Mouse (Mus musculus): ENCODE data around the gene Ash1l. TPM values are rescaled to one million over a fixed set of nuclear protein-coding genes. Genes with fewer than 3 reads are reported as not detected.

The Ash1l gene
- polyA plus RNA-seq (2016; fragmentation: Nextera tagmentation; extraction: Ambion mirVana): 13.4 and 17.3 TPM in 2 replicates

- Histone ChIP-seq H3K4me3 (peak within 1 kb of the TSS; percentile 89), H3K27me3 (ENCODE audit: low read depth, poor library complexity, severe bottlenecking) (no peaks in the 10 kb centered on the region), H3K27ac (peak within 1 kb of the TSS; percentile 99), H3K36me3 (peaks cover 3% of the 10 kb centered on the region), H3K9me3 (replicated peaks) (no peaks in the 10 kb centered on the region), H3K4me1 (peaks cover 28% of the 10 kb centered on the region)
- DNase-seq (ENCODE audit: low spot score): peak; percentile 86
- WGBS: under 1% methylated on average over 39 of the region's 64 CpGs
Measured at GRCm38 (mm10) chr3:88950576-88951326, at the start of gene Ash1l, which contains the start of gene Dap3. Ash1l (plus strand) TSS chr3:88950622. Dap3 (minus strand) TSS chr3:88951181.

- WGBS: 85% methylated on average over 3 of the region's 3 CpGs
- Histone ChIP-seq H3K36me3 (peaks cover 99% of the 10 kb centered on the region), H3K27ac (no peak overlapping the region), H3K4me1 (peaks cover 4% of the 10 kb centered on the region), H3K27me3 (ENCODE audit: low read depth, poor library complexity, severe bottlenecking) (no peaks in the 10 kb centered on the region), H3K9me3 (replicated peaks) (no peaks in the 10 kb centered on the region), H3K4me3 (no peak overlapping the region)
- no peak for DNase-seq (ENCODE audit: low spot score)
Measured at GRCm38 (mm10) chr3:88904803-88905202, 45.6 kb upstream of the Ash1l start.

DNA sequence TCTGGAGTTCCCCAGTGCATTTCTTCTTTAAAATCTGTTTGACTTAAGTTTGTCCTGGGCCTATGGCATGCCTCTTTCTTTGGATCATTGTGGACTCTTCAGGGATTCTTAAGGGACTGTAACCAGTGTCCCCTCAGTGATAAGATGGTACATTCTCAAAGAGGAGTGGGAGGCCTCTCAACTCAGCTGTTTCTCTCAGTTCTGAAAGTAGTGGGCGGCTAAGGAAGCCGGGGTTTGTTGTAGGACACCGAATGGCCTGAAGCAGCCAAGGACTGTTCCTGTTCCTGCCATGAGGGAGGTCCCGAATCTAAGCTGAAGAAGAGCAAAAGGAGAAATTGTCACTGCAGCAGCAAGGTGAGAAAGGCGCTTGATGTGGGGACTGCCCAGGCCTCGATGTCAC is 45.2 kb upstream of the Ash1l start:
- Histone ChIP-seq H3K27ac (no peak overlapping the region), H3K27me3 (ENCODE audit: low read depth, poor library complexity, severe bottlenecking) (no peaks in the 10 kb centered on the region), H3K36me3 (peaks cover 100% of the 10 kb centered on the region), H3K4me1 (peaks cover 4% of the 10 kb centered on the region), H3K9me3 (replicated peaks) (no peaks in the 10 kb centered on the region), H3K4me3 (no peak overlapping the region)
- 88% methylated on average over 6 of the region's 6 CpGs for WGBS
- DNase-seq (ENCODE audit: low spot score): no peak

- Histone ChIP-seq H3K36me3 (peaks cover 100% of the 10 kb centered on the region), H3K4me1 (peaks cover 4% of the 10 kb centered on the region), H3K27ac (no peak overlapping the region), H3K4me3 (no peak overlapping the region), H3K9me3 (replicated peaks) (no peaks in the 10 kb centered on the region), H3K27me3 (ENCODE audit: low read depth, poor library complexity, severe bottlenecking) (no peaks in the 10 kb centered on the region)
- DNase-seq (ENCODE audit: low spot score): no peak
- WGBS: 96% methylated on average over 2 of the region's 2 CpGs
Measured at GRCm38 (mm10) chr3:88905741-88906140, 44.7 kb upstream of the Ash1l start.

- H3K9me3 ChIP-seq (replicated peaks): no peaks in the 10 kb centered on the region
- WGBS: 94% methylated on average over 6 of the region's 6 CpGs
- no peak overlapping the region for H3K27ac ChIP-seq
- H3K27me3 ChIP-seq (ENCODE audit: low read depth, poor library complexity, severe bottlenecking): no peaks in the 10 kb centered on the region
- H3K4me1 ChIP-seq: peaks cover 4% of the 10 kb centered on the region
- H3K4me3 ChIP-seq: no peak overlapping the region
- peaks cover 100% of the 10 kb centered on the region for H3K36me3 ChIP-seq
- no peak for DNase-seq (ENCODE audit: low spot score)
Measured at GRCm38 (mm10) chr3:88906393-88907159, 43.8 kb upstream of the Ash1l start.

DNA sequence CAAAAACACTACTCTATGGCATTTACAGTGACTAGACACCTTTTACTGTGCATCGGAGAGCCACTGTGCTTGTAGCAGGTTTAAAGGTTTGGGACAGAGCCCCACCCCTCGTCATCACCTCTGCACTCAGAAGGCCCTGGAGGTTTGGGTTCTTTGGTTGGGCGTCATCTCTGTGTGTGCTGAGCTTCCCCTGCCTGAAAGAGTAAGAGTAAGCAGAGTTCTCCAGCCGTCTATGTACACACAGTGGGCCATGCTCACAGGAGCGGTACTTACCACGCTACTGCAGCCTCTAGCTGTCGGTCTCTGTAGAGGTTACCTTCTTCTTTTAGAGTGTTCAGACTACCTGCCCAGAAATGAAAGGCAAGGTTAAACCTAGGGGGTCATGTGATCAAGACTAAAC is 37.8 kb upstream of the Ash1l start:
- Histone ChIP-seq H3K27me3 (ENCODE audit: low read depth, poor library complexity, severe bottlenecking) (no peaks in the 10 kb centered on the region), H3K36me3 (peaks cover 53% of the 10 kb centered on the region), H3K9me3 (replicated peaks) (no peaks in the 10 kb centered on the region), H3K4me1 (peaks cover 17% of the 10 kb centered on the region), H3K4me3 (peak overlapping the region; percentile 85), H3K27ac (no peak overlapping the region)
- 92% methylated on average over 7 of the region's 7 CpGs for WGBS
- DNase-seq (ENCODE audit: low spot score): no peak

DNA sequence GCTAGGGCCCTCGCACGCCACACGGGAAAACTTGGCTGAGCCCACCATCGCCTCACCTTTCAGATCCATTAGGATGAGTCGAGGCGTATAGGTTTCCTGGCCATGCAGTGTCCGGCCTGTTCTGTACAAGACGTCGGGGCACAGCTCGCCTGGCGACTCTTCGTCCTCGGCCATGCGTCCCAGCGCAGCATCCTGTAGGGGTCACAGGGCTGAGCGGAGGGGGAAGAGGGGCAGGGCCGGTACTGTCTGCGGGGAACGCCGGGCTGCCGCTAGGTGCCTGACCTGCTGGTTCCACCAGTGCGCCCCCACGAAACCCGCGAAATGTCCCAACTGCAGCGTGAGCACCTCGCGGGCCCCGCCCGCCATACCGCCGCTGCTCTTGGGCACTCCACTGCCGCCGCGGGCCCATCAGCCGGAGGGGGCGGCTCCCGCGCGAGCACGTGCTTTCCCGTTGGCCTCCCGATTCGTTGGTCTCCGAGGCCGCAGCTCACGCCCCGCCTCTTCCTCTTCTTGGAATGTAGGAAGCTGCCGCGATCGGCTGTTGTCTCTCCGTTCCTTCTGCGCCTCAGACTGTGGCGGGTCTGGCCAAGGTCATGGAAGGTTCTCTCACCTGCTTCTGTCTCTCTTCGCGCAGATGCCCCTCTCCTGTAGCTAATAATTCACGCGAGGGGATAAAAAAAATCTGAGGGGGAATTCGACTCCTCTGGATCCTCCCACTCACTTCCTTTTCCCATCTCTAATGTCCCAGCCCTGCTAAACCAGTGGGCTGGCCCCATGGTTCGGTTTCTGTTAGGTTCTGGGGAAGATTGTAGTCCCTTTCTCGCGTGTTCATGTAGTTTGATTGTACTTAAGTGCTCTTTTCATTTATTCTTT is 36.7 kb upstream of the Ash1l start, which contains the start of gene Msto1:
Gene Msto1 (minus strand): TSS at position 489 of the 873 bp plus-strand sequence.
- H3K9me3 ChIP-seq (replicated peaks): no peaks in the 10 kb centered on the region
- H3K4me1 ChIP-seq: peaks cover 17% of the 10 kb centered on the region
- no peaks in the 10 kb centered on the region for H3K27me3 ChIP-seq (ENCODE audit: low read depth, poor library complexity, severe bottlenecking)
- WGBS: under 1% methylated on average over 62 of the region's 62 CpGs
- DNase-seq (ENCODE audit: low spot score): peak; percentile 94
- H3K27ac ChIP-seq: peak within 1 kb of the TSS; percentile 90
- peak within 1 kb of the TSS; percentile 85 for H3K4me3 ChIP-seq
- H3K36me3 ChIP-seq: peaks cover 41% of the 10 kb centered on the region

DNA sequence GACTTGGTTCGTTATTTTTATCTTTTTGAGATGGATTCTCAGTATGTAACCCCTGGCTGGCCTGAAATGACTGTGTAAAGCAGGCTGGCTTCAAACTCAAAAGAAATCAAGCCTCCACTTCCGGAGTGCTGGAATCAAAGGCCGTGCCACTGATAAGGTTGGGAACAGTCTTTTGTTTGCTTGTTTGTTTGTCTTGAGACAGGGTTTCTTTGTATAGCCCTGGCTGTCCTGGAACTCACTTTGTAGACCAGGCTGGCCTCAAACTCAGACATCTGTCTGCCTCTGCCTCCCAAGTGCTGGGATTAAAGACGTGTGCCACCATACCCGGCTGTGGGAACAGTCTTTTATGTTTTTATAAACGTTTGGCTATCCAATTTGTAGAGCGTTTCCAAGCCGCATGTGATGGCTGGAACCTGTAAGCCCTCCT is 36.0 kb upstream of the Ash1l start:
- Histone ChIP-seq H3K27me3 (ENCODE audit: low read depth, poor library complexity, severe bottlenecking) (no peaks in the 10 kb centered on the region), H3K27ac (peak overlapping the region; percentile 90)
- WGBS: 38% methylated on average over 8 of the region's 8 CpGs

GRCm38 (mm10) chr3:88918981-88919380 is 31.4 kb upstream of the Ash1l start:
- H3K27me3 ChIP-seq (ENCODE audit: low read depth, poor library complexity, severe bottlenecking): no peaks in the 10 kb centered on the region
- H3K27ac ChIP-seq: no peak overlapping the region
- WGBS: 85% methylated on average over 13 of the region's 13 CpGs
- no peaks in the 10 kb centered on the region for H3K9me3 ChIP-seq (replicated peaks)
- H3K4me1 ChIP-seq: peaks cover 6% of the 10 kb centered on the region
- H3K36me3 ChIP-seq: peaks cover 42% of the 10 kb centered on the region
- DNase-seq (ENCODE audit: low spot score): no peak
- no peak overlapping the region for H3K4me3 ChIP-seq

More for the DNA sequence above, 36.0 kb upstream of the Ash1l start:
- H3K9me3 ChIP-seq (replicated peaks): no peaks in the 10 kb centered on the region
- peak overlapping the region; percentile 85 for H3K4me3 ChIP-seq
- H3K4me1 ChIP-seq: peaks cover 17% of the 10 kb centered on the region
- peaks cover 34% of the 10 kb centered on the region for H3K36me3 ChIP-seq
- DNase-seq (ENCODE audit: low spot score): no peak

- Histone ChIP-seq H3K4me1 (no peaks in the 10 kb centered on the region), H3K27me3 (ENCODE audit: low read depth, poor library complexity, severe bottlenecking) (no peaks in the 10 kb centered on the region), H3K27ac (no peak overlapping the region), H3K4me3 (no peak overlapping the region), H3K9me3 (replicated peaks) (no peaks in the 10 kb centered on the region), H3K36me3 (peaks cover 66% of the 10 kb centered on the region)
- DNase-seq (ENCODE audit: low spot score): no peak
- 93% methylated on average over 9 of the region's 9 CpGs for WGBS
Measured at GRCm38 (mm10) chr3:88921411-88921810, 29.0 kb upstream of the Ash1l start.

- WGBS: 96% methylated on average over 8 of the region's 8 CpGs
- Histone ChIP-seq H3K9me3 (replicated peaks) (no peaks in the 10 kb centered on the region), H3K27ac (no peak overlapping the region), H3K27me3 (ENCODE audit: low read depth, poor library complexity, severe bottlenecking) (no peaks in the 10 kb centered on the region), H3K4me1 (no peaks in the 10 kb centered on the region), H3K36me3 (peaks cover 93% of the 10 kb centered on the region), H3K4me3 (no peak overlapping the region)
- DNase-seq (ENCODE audit: low spot score): no peak
Measured at GRCm38 (mm10) chr3:88923989-88924591, 26.3 kb upstream of the Ash1l start.

GRCm38 (mm10) chr3:88925651-88926050 is 24.8 kb upstream of the Ash1l start:
- Histone ChIP-seq H3K36me3 (peaks cover 100% of the 10 kb centered on the region), H3K9me3 (replicated peaks) (no peaks in the 10 kb centered on the region), H3K27ac (no peak overlapping the region), H3K27me3 (ENCODE audit: low read depth, poor library complexity, severe bottlenecking) (no peaks in the 10 kb centered on the region), H3K4me1 (no peaks in the 10 kb centered on the region), H3K4me3 (no peak overlapping the region)
- 90% methylated on average over 2 of the region's 2 CpGs for WGBS
- no peak for DNase-seq (ENCODE audit: low spot score)
